Mouse (Mus musculus) heart, embryonic 15.5 days (tissue): ENCODE measurements around the gene Extl1. TPM values are rescaled to one million over a fixed set of nuclear protein-coding genes. Genes with fewer than 3 reads are reported as not detected.
"Not testable (repeated sequence)": the region's sequence is repeated elsewhere in the genome, so short reads cannot be mapped to it uniquely, and the experiment has no call there.

ENCODE experiments used
- ATAC-seq: fragments of 200-750 bp; cut with Nextera tagmentation; replicated peaks from 2 replicates; pipeline ENCODE4 v1.8.0; 2017; ENCODE audit warnings: low read depth, moderate TSS enrichment; ENCODE audit not compliant: insufficient number of reproducible peaks, insufficient read depth, low FRiP score
- H3K27ac ChIP-seq: fragments of 300-500 bp; sonication (generic); 2 replicates; pipeline ENCODE4 v1.5.1; 2015; ENCODE audit warnings: mild to moderate bottlenecking, inconsistent platforms
- H3K27me3 ChIP-seq: fragments of 300-500 bp; sonication (generic); 2 replicates; pipeline ENCODE4 v1.6.1; 2015; ENCODE audit warnings: inconsistent platforms
- H3K36me3 ChIP-seq: fragments of 300-500 bp; sonication (generic); 2 replicates; pipeline ENCODE4 v1.6.1; 2015; ENCODE audit warnings: mild to moderate bottlenecking, inconsistent platforms
- H3K4me1 ChIP-seq: fragments of 300-500 bp; sonication (generic); replicated peaks from 2 replicates; pipeline ENCODE4 v1.6.1; 2015; ENCODE audit warnings: inconsistent platforms
- H3K4me2 ChIP-seq: fragments of 300-500 bp; sonication (generic); 2 replicates; pipeline ENCODE4 v1.6.1; 2015; ENCODE audit warnings: inconsistent platforms, mild to moderate bottlenecking, moderate library complexity
- H3K4me3 ChIP-seq: fragments of 300-500 bp; sonication (generic); 2 replicates; pipeline ENCODE4 v1.5.1; 2015; ENCODE audit warnings: mild to moderate bottlenecking, inconsistent platforms
- H3K9ac ChIP-seq: fragments of 300-500 bp; sonication (generic); 2 replicates; pipeline ENCODE4 v1.6.1; 2015; ENCODE audit warnings: mild to moderate bottlenecking, inconsistent platforms
- H3K9me3 ChIP-seq: fragments of 300-500 bp; sonication (generic); replicated peaks from 2 replicates; pipeline ENCODE4 v1.6.1; 2016; ENCODE audit warnings: inconsistent platforms
- WGBS: fragments of 180-500 bp; shearing (Covaris S2); methylation state at CpG from one replicate; pipeline ENCODE4 v1.1.7; 2015; ENCODE audit warnings: mixed read lengths; 5-methylcytosine and 5-hydroxymethylcytosine counted together
- polyA plus RNA-seq: library from polyadenylated mRNA; unstranded; fragments of >200 nt; fragmentation: Nextera tagmentation; extraction: Ambion mirVana; gene quantifications from 2 replicates; pipeline ENCODE4 v1.2.1, GENCODE M21; 2015

Gene Extl1
- polyA plus RNA-seq, 1 experiment from 2014 or later = 2.3 TPM

- Histone ChIP-seq H3K9me3 (no peaks in the 10 kb centered on the region), H3K27ac (no peak overlapping the region), H3K36me3 (no peaks in the 10 kb centered on the region), H3K4me3 (no peak overlapping the region), H3K4me2 (no peak overlapping the region), H3K4me1 (peaks cover 35% of the 10 kb centered on the region), H3K27me3 (peaks cover 4% of the 10 kb centered on the region; the same call in 1 of the 2 replicates), H3K9ac (no peak overlapping the region)
- ATAC-seq = no peak
- WGBS = 82% methylated on average over 6 of the region's 6 CpGs
Observed at GRCm38 (mm10) chr4:134350641-134351040, 33.0 kb downstream of the Extl1 start.

GRCm38 (mm10) chr4:134349829-134350228 lies 33.8 kb downstream of the Extl1 start:
- 94% methylated on average over 7 of the region's 7 CpGs for WGBS
- Histone ChIP-seq H3K27me3 (peaks cover 9% of the 10 kb centered on the region), H3K9me3 (no peaks in the 10 kb centered on the region), H3K27ac (no peak overlapping the region), H3K4me2 (no peak overlapping the region), H3K4me3 (no peak overlapping the region), H3K4me1 (peaks cover 27% of the 10 kb centered on the region), H3K9ac (no peak overlapping the region), H3K36me3 (no peaks in the 10 kb centered on the region)
- ATAC-seq = no peak

- Histone ChIP-seq H3K4me1 (peaks cover 29% of the 10 kb centered on the region), H3K4me3 (no peak overlapping the region), H3K9ac (no peak overlapping the region), H3K27ac (no peak overlapping the region), H3K27me3 (peaks cover 18% of the 10 kb centered on the region), H3K9me3 (no peaks in the 10 kb centered on the region), H3K4me2 (peak overlapping the region; percentile 29; the same call in 1 of the 2 replicates), H3K36me3 (no peaks in the 10 kb centered on the region)
- 42% methylated on average over 5 of the region's 5 CpGs for WGBS
- ATAC-seq = no peak
Observed at GRCm38 (mm10) chr4:134348545-134348944, 35.1 kb downstream of the Extl1 start.

- peaks cover 31% of the 10 kb centered on the region for H3K4me1 ChIP-seq
- H3K27me3 ChIP-seq = peaks cover 23% of the 10 kb centered on the region
- no peaks in the 10 kb centered on the region for H3K9me3 ChIP-seq
- peak overlapping the region; percentile 29; the same call in 1 of the 2 replicates for H3K4me2 ChIP-seq
- 48% methylated on average over 11 of the region's 11 CpGs for WGBS
- no peak overlapping the region for H3K4me3 ChIP-seq
- no peak for ATAC-seq
- H3K27ac ChIP-seq = no peak overlapping the region
- no peaks in the 10 kb centered on the region for H3K36me3 ChIP-seq
- H3K9ac ChIP-seq = no peak overlapping the region
Observed at GRCm38 (mm10) chr4:134348078-134348477, 35.6 kb downstream of the Extl1 start.

- H3K4me2 ChIP-seq = no peak overlapping the region
- no peak overlapping the region for H3K9ac ChIP-seq
- H3K4me1 ChIP-seq = peaks cover 23% of the 10 kb centered on the region
- peaks cover 40% of the 10 kb centered on the region for H3K27me3 ChIP-seq
- H3K36me3 ChIP-seq = no peaks in the 10 kb centered on the region
- H3K9me3 ChIP-seq = no peaks in the 10 kb centered on the region
- ATAC-seq = no peak
- H3K4me3 ChIP-seq = no peak overlapping the region
- WGBS = 91% methylated on average over 15 of the region's 15 CpGs
- H3K27ac ChIP-seq = no peak overlapping the region
Observed at GRCm38 (mm10) chr4:134345802-134346201, 37.8 kb downstream of the Extl1 start.

GRCm38 (mm10) chr4:134344620-134345019 lies 39.0 kb downstream of the Extl1 start:
- Histone ChIP-seq H3K4me2 (no peak overlapping the region), H3K4me1 (peaks cover 23% of the 10 kb centered on the region), H3K9me3 (no peaks in the 10 kb centered on the region), H3K27me3 (peaks cover 43% of the 10 kb centered on the region), H3K4me3 (no peak overlapping the region), H3K36me3 (no peaks in the 10 kb centered on the region), H3K27ac (no peak overlapping the region), H3K9ac (no peak overlapping the region)
- WGBS = 46% methylated on average over 3 of the region's 3 CpGs
- no peak for ATAC-seq

- ATAC-seq = no peak
- Histone ChIP-seq H3K27me3 (peaks cover 43% of the 10 kb centered on the region), H3K4me2 (peak within 1 kb of the TSS; percentile 69), H3K9ac (peak within 1 kb of the TSS; percentile 6; the same call in 1 of the 2 replicates), H3K9me3 (no peaks in the 10 kb centered on the region), H3K4me1 (peaks cover 19% of the 10 kb centered on the region), H3K36me3 (no peaks in the 10 kb centered on the region), H3K27ac (no peak within 1 kb of the TSS), H3K4me3 (peak within 1 kb of the TSS; percentile 40)
- WGBS = 4% methylated on average over 61 of the region's 61 CpGs
Observed at GRCm38 (mm10) chr4:134343071-134344031, 40.3 kb downstream of the Extl1 start, which contains the start of gene Slc30a2. Gene Slc30a2, plus strand, starts transcription at chr4:134343181.

GRCm38 (mm10) chr4:134342213-134342779 lies 41.4 kb downstream of the Extl1 start:
- WGBS = 24% methylated on average over 11 of the region's 11 CpGs
- ATAC-seq = no peak
- Histone ChIP-seq H3K27me3 (peaks cover 43% of the 10 kb centered on the region), H3K9ac (no peak overlapping the region), H3K4me3 (no peak overlapping the region), H3K36me3 (no peaks in the 10 kb centered on the region), H3K9me3 (no peaks in the 10 kb centered on the region), H3K27ac (no peak overlapping the region), H3K4me2 (no peak overlapping the region), H3K4me1 (peaks cover 14% of the 10 kb centered on the region)

GRCm38 (mm10) chr4:134341231-134341630 lies 42.4 kb downstream of the Extl1 start:
- Histone ChIP-seq H3K4me1 (peaks cover 14% of the 10 kb centered on the region), H3K27me3 (peaks cover 40% of the 10 kb centered on the region)
- H3K36me3 ChIP-seq, H3K4me2 ChIP-seq, H3K4me3 ChIP-seq, H3K9me3 ChIP-seq, H3K9ac ChIP-seq, ATAC-seq, H3K27ac ChIP-seq: not testable (repeated sequence)
- 74% methylated on average over 6 of the region's 6 CpGs for WGBS

GRCm38 (mm10) chr4:134330281-134330680 lies 53.4 kb downstream of the Extl1 start:
- 51% methylated on average over 5 of the region's 5 CpGs for WGBS
- no peaks in the 10 kb centered on the region for H3K9me3 ChIP-seq

GRCm38 (mm10) chr4:134328832-134329231 lies 54.8 kb downstream of the Extl1 start:
- H3K9ac ChIP-seq = no peak overlapping the region
- no peak overlapping the region for H3K4me3 ChIP-seq
- no peak overlapping the region for H3K4me2 ChIP-seq
- H3K36me3 ChIP-seq = peaks cover 47% of the 10 kb centered on the region; the same call in 1 of the 2 replicates
- H3K27ac ChIP-seq = no peak overlapping the region
- no peaks in the 10 kb centered on the region for H3K9me3 ChIP-seq
- ATAC-seq = no peak
- peaks cover 36% of the 10 kb centered on the region for H3K4me1 ChIP-seq
- WGBS = 72% methylated on average over 8 of the region's 8 CpGs
- H3K27me3 ChIP-seq = no peaks in the 10 kb centered on the region

More at GRCm38 (mm10) chr4:134330281-134330680, 53.4 kb downstream of the Extl1 start:
- H3K27me3 ChIP-seq = no peaks in the 10 kb centered on the region
- H3K27ac ChIP-seq = no peak overlapping the region
- ATAC-seq = no peak
- H3K4me1 ChIP-seq = peaks cover 29% of the 10 kb centered on the region
- no peak overlapping the region for H3K4me3 ChIP-seq
- no peak overlapping the region for H3K4me2 ChIP-seq
- H3K9ac ChIP-seq = no peak overlapping the region
- peaks cover 34% of the 10 kb centered on the region; the same call in 1 of the 2 replicates for H3K36me3 ChIP-seq
